Mouse (Mus musculus) intestine, postnatal 0 days (tissue): ENCODE data around the gene Tmcc1. TPM values are rescaled to one million over a fixed set of nuclear protein-coding genes. Genes with fewer than 3 reads are reported as not detected.
"Not testable (repeated sequence)": the region's sequence is repeated elsewhere in the genome, so short reads cannot be mapped to it uniquely, and the experiment has no call there.

Experiments used
- ATAC-seq: fragments of 200-750 bp; cut with Nextera tagmentation; 2 replicates; pipeline ENCODE4 v1.8.0; 2017; ENCODE audit warnings: mild to moderate bottlenecking, moderate TSS enrichment, moderate library complexity
- H3K27ac ChIP-seq: fragments of 300-500 bp; sonication (generic); 2 replicates; pipeline ENCODE4 v1.5.1; 2014; ENCODE audit warnings: mild to moderate bottlenecking, low read depth, low read length, moderate library complexity
- H3K27me3 ChIP-seq: fragments of 300-500 bp; sonication (generic); replicated peaks from 2 replicates; pipeline ENCODE4 v1.6.1; 2014; ENCODE audit warnings: low read length, mixed read lengths; ENCODE audit not compliant: control insufficient read depth, insufficient read depth
- H3K36me3 ChIP-seq: fragments of 300-500 bp; sonication (generic); 2 replicates; pipeline ENCODE4 v1.6.1; 2014; ENCODE audit warnings: mild to moderate bottlenecking, moderate library complexity; ENCODE audit not compliant: control insufficient read depth, insufficient read depth
- H3K4me1 ChIP-seq: fragments of 300-500 bp; sonication (generic); replicated peaks from 2 replicates; pipeline ENCODE4 v1.6.1; 2014; ENCODE audit warnings: antibody characterized with exemption, low read length, mixed read lengths; ENCODE audit not compliant: control insufficient read depth, insufficient read depth
- H3K4me2 ChIP-seq: fragments of 300-500 bp; sonication (generic); replicated peaks from 2 replicates; pipeline ENCODE4 v1.6.1; 2014; ENCODE audit warnings: low read depth, mild to moderate bottlenecking, moderate library complexity
- H3K4me3 ChIP-seq: fragments of 300-500 bp; sonication (generic); 2 replicates; pipeline ENCODE4 v1.5.1; 2014; ENCODE audit warnings: low read depth, low read length
- H3K9ac ChIP-seq: fragments of 300-500 bp; sonication (generic); 2 replicates; pipeline ENCODE4 v1.6.1; 2014; ENCODE audit warnings: mild to moderate bottlenecking, low read depth, low read length
- H3K9me3 ChIP-seq: fragments of 300-500 bp; sonication (generic); 2 replicates; pipeline ENCODE4 v1.6.1; 2016; ENCODE audit warnings: mixed run types; ENCODE audit not compliant: control insufficient read depth
- CTCF ChIP-seq: sonication (generic); IDR thresholded peaks from 2 replicates; pipeline ENCODE4 v1.5.1; 2016; ENCODE audit warnings: low read depth, mild to moderate bottlenecking, control low read depth, antibody characterized with exemption, moderate library complexity
- WGBS: fragments of 180-500 bp; shearing (Covaris S2); extraction: QIAGEN DNeasy Blood & Tissue Kit; methylation state at CpG from one replicate; pipeline ENCODE4 v1.1.7; 2014; 5-methylcytosine and 5-hydroxymethylcytosine counted together
- polyA plus RNA-seq: library from polyadenylated mRNA; unstranded; fragments of >200 nt; fragmentation: Nextera tagmentation; extraction: Ambion mirVana; gene quantifications from 2 replicates; pipeline ENCODE4 v1.2.1, GENCODE M21; 2015

Tmcc1 gene
- polyA plus RNA-seq, 1 experiment from 2014 or later, result 8.0 TPM

GRCm38 (mm10) chr6:116122881-116123280, 70.4 kb downstream of the Tmcc1 start:
- no peaks in the 10 kb centered on the region for H3K27me3 ChIP-seq
- no peak overlapping the region for H3K9ac ChIP-seq
- ATAC-seq, result no peak
- H3K4me1 ChIP-seq, result 0 out of 2 replicates have a peak, but pooled peaks cover 2% of the 10 kb centered on the region
- H3K4me3 ChIP-seq, result no peak overlapping the region
- 0 out of 2 replicates have a peak, but pooled peaks cover 4% of the 10 kb centered on the region for H3K36me3 ChIP-seq
- H3K27ac ChIP-seq, result no peak overlapping the region
- 55% methylated on average over 1 of the region's 1 CpGs for WGBS
- no peak for TF ChIP-seq CTCF
- H3K9me3 ChIP-seq, result no peaks in the 10 kb centered on the region
- no peak overlapping the region for H3K4me2 ChIP-seq

DNA sequence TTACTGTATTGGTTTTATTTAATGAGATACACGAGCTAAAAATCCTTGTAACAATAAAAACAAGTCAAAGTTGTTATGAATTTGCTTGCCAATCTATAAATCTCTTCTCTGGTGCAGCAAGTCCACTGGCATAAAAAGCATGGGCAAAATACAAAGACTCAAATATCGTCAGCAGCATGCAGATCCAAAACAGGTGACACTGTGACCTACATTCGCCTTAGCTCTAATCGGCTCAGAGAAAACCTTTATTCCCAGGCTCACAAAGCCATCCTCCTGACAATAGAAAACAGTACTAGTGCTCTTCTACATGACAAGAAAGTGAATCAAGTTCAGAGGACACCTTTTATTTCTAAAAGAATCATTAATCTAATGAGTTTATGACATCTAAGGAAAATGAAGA, 73.6 kb downstream of the Tmcc1 start:
- Histone ChIP-seq H3K36me3 (0 out of 2 replicates have a peak, but pooled peaks cover 4% of the 10 kb centered on the region), H3K27me3 (no peaks in the 10 kb centered on the region), H3K9me3 (no peaks in the 10 kb centered on the region), H3K4me2 (no peak overlapping the region), H3K27ac (no peak overlapping the region), H3K4me3 (no peak overlapping the region), H3K4me1 (no peaks in the 10 kb centered on the region), H3K9ac (no peak overlapping the region)
- no peak for ATAC-seq
- TF ChIP-seq CTCF, result no peak
- 85% methylated on average over 4 of the region's 4 CpGs for WGBS

DNA sequence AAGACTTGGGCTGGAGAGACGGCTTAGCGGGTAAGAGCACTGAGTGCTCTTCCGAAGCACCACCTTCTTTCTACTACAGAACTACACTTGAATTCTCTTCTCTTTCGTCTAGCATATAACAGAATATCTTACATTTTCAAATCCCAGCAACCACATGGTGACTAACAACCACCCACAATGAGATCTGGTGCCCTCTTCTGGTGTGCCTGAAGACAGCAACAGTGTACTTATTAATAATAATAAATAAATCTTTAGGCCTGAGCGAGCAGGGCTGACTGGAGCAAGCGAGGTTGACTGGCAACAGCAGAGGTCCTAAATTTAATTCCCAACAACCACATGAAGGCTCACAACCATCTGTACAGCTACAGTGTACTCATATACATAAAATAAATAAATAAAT, 76.7 kb downstream of the Tmcc1 start:
- H3K27ac ChIP-seq, ATAC-seq: not testable (repeated sequence)

GRCm38 (mm10) chr6:116110588-116110987, 82.7 kb downstream of the Tmcc1 start:
- Histone ChIP-seq H3K4me1 (no peaks in the 10 kb centered on the region), H3K4me2 (no peak overlapping the region), H3K27me3 (no peaks in the 10 kb centered on the region), H3K4me3 (no peak overlapping the region), H3K27ac (no peak overlapping the region), H3K9ac (no peak overlapping the region), H3K9me3 (no peaks in the 10 kb centered on the region), H3K36me3 (no peaks in the 10 kb centered on the region)
- no peak for ATAC-seq
- WGBS, result 53% methylated on average over 4 of the region's 4 CpGs
- TF ChIP-seq CTCF, result no peak

More for the DNA sequence above, 76.7 kb downstream of the Tmcc1 start:
- not testable (repeated sequence) for H3K27me3 ChIP-seq, H3K36me3 ChIP-seq, H3K4me2 ChIP-seq, H3K4me3 ChIP-seq, H3K9me3 ChIP-seq, H3K9ac ChIP-seq, H3K4me1 ChIP-seq
- peak; percentile 27 for TF ChIP-seq CTCF
- 96% methylated on average over 6 of the region's 6 CpGs for WGBS

GRCm38 (mm10) chr6:116107471-116108358, 85.6 kb downstream of the Tmcc1 start:
- H3K4me3 ChIP-seq, result peak overlapping the region; percentile 50
- no peaks in the 10 kb centered on the region for H3K9me3 ChIP-seq
- peak overlapping the region; percentile 52 for H3K9ac ChIP-seq
- no peak overlapping the region for H3K27ac ChIP-seq
- peak overlapping the region; percentile 87 for H3K4me2 ChIP-seq
- no peaks in the 10 kb centered on the region for H3K36me3 ChIP-seq
- H3K4me1 ChIP-seq, result no peaks in the 10 kb centered on the region
- peak; percentile 63 for ATAC-seq
- WGBS, result 5% methylated on average over 29 of the region's 29 CpGs
- H3K27me3 ChIP-seq, result no peaks in the 10 kb centered on the region
- TF ChIP-seq CTCF, result no peak

DNA sequence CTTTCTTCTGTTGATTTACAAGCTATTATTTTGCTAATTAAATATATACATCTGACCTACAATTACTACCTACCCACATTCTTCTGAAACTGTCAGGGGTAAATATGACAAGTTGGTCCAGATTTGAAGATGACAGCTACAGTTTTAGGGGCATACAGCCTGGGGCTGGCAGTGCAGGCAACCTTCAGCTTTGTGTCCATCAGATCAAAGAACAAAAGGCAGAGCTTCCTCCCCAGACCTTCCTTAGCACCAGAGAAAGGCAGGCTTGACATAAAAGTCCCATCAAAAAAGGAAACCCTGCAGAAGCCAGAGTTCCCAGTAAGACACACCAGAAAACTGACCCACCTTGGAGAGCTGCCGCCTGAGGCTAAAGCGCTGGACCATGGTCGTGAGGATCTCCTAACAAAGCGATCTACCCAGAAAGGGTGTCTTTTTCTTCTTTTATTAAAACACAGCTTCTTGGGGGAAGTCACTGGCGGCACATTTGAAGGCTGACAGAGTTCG, 86.3 kb downstream of the Tmcc1 start:
- no peak for ATAC-seq
- H3K27ac ChIP-seq, result no peak overlapping the region
- peak overlapping the region; percentile 52 for H3K9ac ChIP-seq
- H3K4me2 ChIP-seq, result peak overlapping the region; percentile 87
- 31% methylated on average over 6 of the region's 6 CpGs for WGBS
- no peaks in the 10 kb centered on the region for H3K27me3 ChIP-seq
- H3K9me3 ChIP-seq, result no peaks in the 10 kb centered on the region
- H3K4me3 ChIP-seq, result peak overlapping the region; percentile 50
- TF ChIP-seq CTCF, result no peak
- H3K36me3 ChIP-seq, result no peaks in the 10 kb centered on the region
- no peaks in the 10 kb centered on the region for H3K4me1 ChIP-seq
